Mouse (Mus musculus) monocyte, adult 2 months (primary cell): Measurements from ENCODE around the gene Mgat1.
"Not testable (repeated sequence)": the region's sequence is repeated elsewhere in the genome, so short reads cannot be mapped to it uniquely, and the experiment has no call there.

ENCODE experiments used
- DNase-seq, 2 experiments: peaks; one replicate each; pipeline ENCODE4 v3.0.0; 2022; ENCODE audit warnings: low spot score in 2 of 2, low read depth in 1 of 2

Gene Mgat1

DNA sequence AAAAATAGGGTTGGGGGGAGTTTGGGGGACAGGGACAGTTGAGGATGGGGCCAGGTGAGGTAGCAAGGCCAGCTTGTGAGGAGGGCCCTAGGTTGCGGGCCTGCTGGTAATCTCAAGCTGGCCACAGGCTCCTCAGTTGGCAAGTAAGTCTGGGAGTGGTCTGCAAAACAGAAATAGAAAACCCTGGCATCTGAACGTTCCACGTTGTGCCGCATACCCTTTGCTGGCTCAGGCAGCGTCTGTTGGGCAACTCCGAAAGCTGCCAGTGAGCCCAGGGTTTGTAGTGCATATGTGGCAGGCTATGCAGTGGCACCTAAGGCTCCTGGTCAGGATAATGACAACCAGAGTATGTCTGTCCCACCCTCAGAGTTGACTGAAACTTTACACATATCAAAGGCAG, 19.2 kb downstream of the Mgat1 start:
- DNase-seq = no peak

DNA sequence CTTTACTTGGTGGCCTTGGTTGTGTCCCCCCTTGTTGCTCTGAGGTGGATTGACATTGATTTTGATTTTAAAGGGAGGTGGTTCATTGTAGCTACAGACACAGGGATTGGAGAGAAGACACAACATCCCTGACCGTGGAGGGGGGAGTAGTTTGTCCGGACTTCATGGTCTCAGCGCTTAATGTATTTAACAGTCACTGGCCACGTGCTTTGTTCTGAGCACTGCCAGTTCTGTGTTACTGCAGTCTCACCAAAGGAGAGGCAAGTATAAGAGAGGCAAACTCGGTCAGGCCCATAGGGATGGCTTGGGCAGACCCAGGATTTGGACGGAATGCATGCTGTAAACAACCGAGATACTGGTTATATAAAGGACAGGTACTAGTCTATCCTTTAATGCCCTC, 20.1 kb downstream of the Mgat1 start:
- DNase-seq = no peak

DNA sequence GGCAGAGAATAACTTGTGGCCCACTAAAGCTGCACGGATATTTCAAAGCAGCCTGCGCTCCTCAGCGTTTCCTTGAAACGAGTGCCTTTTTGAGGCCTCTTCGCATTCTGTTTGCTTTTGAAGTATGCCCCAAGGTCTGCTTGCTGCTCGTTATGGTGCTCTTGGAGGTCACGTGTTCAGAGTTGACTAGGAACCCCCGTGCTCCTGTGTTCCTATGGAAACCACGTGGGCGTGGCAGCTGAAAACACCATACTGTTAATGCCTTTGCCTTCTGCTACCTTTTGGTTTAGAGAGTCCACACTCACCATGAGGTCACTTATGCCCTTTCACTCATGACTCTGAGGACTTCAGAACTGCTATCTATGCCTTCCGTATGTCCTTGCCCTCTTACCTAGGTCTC, 20.6 kb downstream of the Mgat1 start:
- DNase-seq = no peak

DNA sequence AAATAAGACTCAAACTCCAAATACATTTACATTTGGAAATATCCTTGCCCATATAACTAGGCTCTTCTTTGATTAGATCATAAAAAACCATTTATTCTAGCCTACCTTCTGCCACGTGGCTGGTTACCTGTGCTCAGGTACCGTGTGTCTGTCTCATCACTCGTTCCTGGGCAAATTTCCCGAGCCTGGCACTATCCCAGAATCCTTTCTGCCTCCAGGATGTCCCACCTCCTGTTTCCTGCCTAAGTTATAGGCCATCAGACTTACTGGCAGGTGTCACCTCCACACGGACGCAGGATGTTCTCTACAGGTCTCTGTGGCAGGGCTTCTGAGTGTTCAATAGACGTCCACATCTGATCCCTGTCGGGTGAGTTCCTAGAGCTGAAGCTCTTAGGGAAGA, 21.1 kb downstream of the Mgat1 start:
- no peak for DNase-seq

DNA sequence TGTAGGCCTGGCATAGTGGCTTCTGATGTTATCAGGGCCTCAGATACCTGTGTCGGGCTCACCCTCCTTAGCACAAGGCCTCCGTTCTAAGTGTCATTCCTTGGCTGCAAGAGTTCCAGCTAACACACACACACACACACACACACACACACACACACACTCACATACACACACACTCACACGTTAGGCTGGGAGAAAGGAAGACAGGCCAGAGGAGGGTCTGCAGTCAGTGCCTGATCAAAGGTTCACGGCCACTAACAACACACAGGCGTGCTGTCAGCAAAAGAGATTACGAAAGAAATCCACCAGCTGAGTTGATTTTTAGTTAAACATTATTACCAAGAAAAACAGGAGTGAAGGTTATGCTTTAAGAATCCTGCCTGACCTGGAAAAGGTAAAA, 22.7 kb downstream of the Mgat1 start:
- no peak for DNase-seq

DNA sequence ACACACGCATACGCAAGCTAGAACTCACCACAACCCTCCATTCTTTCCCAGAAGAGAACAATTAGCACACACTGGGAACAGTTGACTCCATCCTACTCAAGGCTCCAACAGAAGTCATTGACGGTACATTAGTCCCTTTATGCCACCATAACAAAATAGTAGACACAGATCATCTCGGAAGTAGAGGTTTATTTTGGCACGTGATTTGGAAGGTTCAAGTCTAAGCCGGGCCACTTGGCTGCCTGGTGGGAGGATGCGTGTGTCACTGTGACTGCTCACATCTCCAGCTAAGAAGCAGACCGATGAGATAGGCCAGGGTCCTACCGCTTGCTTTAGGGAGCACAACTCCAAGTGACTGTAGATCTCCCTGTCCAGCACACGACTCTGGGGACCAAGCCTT, 23.3 kb downstream of the Mgat1 start:
- no peak for DNase-seq

DNA sequence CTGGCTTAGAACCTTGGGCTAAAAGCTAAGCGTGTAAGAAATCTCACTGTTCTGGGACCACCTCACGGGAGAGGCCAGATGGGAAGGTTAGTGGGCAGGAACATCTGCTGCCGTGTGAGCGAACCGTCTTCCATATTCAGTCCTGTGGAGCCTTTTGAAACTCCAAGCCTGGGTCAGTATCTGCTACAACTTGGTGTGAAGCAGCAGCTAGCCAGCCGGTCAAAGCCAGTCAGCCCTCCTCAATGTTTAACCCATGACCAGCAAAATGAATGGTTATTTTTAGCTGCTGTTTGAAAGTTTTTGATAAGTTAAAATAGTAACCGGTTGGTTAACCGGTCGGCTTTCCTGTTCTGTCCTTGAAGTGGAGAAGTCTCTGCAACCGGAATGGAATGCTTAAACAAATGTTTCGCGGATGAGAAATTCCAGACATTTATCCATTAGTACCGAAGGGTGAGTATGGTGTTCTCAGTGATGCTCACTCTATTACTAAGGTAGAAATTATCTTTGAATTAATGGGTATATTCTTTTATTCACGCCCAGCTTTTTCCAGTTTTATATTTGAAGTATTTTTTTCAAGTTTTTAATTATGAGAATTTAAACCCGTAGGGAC, 24.1 kb downstream of the Mgat1 start:
- no peak for DNase-seq

DNA sequence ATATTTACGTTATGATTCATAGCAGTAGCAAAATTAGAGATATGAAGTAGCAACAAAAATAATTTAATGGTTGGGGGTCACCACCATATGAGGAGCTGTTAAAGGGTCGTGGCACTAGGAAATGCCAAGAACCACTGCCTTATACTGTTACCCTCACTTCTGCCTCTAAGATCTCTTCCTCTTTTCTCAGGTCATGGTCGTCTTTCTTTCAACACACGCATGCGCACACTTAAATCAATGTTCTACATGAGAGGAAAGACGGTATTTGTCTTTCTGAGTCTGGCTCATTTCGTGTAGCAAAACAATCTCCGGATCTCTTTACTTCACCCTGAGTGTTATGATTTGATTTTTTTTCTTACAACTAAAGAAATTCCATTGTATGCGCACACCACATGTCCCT, 25.8 kb downstream of the Mgat1 start:
- no peak for DNase-seq

DNA sequence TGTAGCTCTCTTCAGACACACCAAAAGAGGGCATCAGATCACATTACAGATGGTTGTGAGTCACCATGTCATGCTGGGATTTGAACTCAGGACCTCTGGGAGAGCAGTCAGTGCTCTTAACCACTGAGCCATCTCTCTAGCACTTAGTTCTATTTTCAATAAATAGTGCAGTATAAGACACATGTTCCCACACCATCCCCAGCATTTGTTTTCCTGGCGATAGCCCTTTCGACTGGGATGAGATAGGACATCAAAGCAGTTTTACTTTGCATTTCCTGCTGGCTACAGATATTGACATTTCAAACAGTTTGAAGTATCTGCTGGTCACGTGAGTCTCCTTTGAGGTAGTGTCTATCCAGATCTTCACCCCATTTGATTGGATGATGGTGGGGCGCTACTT, 26.4 kb downstream of the Mgat1 start:
- no peak for DNase-seq

DNA sequence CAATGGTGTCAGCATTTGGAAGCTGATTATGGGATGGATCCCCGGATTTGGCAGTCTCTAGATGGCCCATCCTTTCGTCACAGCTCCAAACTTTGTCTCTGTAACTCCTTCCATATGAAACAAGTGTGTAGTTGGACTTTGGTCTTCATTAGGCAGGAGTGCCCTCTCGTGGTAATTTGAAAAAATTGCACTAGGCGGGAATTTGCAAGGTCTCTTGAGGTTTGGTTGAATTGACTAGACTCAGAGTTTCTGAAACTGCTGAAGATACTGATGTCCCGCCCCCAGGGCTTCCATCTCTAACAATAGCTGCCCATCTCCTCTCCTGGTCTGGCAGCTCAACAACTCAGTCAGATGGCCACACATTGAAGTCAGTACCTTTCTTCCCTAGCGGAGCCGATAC, 27.3 kb downstream of the Mgat1 start:
- no peak for DNase-seq

DNA sequence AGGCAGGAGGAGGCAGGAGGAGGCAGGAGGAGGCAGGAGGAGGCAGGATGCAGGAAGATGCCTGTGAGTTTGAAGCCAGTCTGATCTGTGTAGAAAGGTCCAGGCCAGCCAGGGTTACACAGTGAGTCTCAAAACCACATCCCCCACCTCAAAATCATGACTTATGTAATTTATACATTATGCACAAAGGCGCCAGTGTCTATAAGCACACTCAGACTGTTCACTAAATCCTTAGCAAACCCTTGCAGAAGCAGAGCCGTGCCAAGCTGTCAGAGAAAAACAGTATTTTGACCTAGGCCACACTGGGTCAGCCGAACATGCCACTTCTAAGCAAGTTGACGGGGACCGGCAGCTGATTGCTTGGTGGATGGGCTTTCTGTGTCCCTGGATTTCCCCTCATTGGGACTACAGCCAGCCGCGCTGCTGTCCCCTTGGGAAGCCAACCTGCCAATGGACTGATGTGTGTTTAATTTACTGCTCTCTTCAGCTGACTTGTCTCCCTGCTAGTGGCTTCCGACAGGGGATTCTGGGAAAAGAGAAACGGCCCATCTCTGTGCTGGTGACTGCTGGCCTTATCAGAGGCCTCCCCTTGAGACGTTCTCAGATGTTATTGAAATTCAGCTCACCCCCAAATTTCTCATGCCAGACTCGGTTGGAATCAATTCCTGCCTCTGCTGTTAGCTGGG, 30.0 kb downstream of the Mgat1 start:
- DNase-seq = no peak

DNA sequence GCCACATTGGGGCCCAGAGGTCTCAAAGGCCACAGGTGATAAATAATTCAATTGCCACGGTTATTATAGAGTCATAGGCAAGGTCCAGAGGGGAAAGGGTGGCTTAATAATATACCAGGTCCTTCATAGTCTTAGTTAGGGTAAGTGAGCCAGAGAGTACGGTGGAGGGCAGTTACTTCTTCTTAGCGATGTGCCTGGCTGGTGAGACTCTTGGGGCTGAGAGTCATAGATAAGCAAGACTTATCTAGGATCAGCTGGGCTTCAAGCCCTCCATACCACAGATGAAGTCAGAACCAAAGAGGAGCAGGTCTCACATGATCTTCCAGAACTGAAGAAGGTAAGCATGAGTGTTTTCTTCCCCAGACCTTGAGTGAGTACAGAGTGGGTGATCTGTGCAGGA, 34.2 kb downstream of the Mgat1 start, which contains the start of gene Olfr1393:
TSS of gene Olfr1393 (plus strand) at position 83 of the 400 bp plus-strand sequence.
- no peak for DNase-seq

DNA sequence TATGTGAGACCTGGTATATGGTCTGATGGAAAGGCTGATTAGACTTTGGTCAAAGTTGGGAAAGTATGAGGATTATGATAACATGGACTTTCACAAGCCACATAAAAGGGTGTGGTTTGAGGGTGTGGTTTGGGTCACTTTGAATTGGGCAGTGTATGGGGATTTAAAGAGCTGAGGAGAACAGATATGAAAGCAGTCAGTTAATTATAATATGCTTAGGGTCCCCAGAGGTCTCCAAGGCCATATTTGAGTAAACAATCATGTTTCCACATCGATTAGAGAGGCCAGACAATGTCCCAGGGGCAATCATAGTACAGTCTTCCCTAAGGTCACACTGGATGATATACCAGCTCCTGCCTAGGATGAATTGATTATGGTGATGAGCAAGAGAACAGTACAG, 41.0 kb downstream of the Mgat1 start, which contains the start of gene Olfr1392:
TSS of gene Olfr1392 (plus strand) at position 301 of the 400 bp plus-strand sequence.
- not testable (repeated sequence) for DNase-seq

DNA sequence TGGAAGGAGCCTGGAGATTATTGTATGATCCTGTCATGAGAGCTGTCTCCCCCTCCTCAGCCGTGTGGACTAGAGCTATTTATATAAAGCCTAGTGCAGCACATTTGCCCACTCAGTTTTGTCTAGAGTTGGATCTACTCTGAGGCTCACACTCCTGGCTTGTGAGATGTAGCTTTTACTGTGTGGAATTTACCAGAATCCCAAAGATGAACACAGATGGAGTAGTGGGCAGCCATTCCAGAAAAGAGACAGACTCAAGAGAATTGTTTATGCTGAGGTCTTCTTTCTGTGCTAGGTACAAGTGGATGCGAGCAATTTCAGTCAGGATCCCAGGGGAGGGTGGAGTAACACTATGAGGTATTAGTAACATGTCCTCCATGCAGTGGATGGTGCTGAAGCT, 43.3 kb downstream of the Mgat1 start:
- DNase-seq = no peak

DNA sequence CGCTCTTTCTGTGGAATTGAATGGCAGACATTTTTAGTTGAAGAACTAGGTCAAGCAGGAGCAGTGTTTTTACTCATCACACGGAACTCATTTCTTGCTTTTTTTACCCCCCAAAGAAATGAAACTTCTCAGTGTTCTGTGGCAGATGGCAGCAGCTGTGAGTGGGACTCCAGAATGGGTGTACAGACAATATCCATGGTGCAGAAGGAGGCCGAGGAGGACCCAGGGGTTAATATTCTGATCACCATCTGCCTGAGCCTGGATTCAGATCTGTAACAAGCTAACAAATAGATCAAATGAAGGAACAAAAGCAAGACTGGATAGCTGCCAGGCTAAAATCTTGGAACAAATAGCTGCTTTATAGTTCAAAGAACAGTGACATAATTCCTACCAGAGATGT, 48.8 kb downstream of the Mgat1 start:
- no peak for DNase-seq

DNA sequence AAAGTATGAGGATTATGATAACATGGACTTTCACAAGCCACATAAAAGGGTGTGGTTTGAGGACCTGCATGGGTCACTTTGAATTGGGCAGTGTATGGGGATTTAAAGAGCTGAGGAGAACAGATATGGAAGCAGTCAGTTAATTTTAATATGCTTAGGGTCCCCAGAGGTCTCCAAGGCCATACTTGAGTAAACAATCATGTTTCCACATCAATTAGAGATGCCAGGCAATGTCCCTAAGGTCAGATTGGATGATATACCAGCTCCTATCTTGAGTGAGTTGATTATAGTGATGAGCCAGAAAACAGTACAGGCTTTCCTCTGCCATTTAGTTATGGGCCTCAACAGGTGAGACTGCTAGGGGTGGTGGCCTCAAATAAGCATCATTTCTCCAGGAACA, 60.5 kb downstream of the Mgat1 start, which contains the start of gene Olfr10:
TSS of gene Olfr10 (plus strand) at position 301 of the 400 bp plus-strand sequence.
- no peak for DNase-seq

DNA sequence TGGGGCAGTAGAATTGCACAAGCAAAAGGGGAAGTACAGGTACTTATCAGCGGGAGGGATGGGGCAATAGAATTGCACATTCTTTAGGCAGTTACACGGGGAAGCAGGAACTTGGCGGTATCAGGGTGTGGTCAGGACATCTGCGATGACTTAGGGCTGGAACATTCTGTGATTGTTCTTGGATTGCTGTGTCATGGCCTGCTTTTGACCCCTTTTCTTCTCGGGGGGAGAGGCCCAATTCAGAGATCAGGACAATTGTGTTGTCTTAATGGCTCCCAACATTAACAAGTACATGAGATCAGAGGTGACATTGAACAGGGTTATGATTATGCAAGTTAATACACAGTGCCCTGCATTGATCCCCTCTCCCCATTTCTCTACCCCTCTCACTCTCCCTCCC, 64.6 kb downstream of the Mgat1 start:
- not testable (repeated sequence) for DNase-seq
